Mouse (Mus musculus) liver, adult 2 months (tissue): ENCODE results near the gene Ganab. TPM values are rescaled to one million over a fixed set of nuclear protein-coding genes. Genes with fewer than 3 reads are reported as not detected.

Experiments used
- DNase-seq: peaks from one replicate; pipeline ENCODE4 v3.0.0-alpha.2; 2011; ENCODE audit warnings: low read depth, low spot score; ENCODE audit errors: extremely low read depth
- H3K27ac ChIP-seq: fragments of 200-500 bp; replicated peaks from 2 replicates; pipeline ENCODE4 v1.5.1; 2012; ENCODE audit warnings: low read depth, mild to moderate bottlenecking, control low read depth, inconsistent platforms, low read length; ENCODE audit not compliant: insufficient read depth
- H3K27me3 ChIP-seq: fragments of 200-500 bp; 2 replicates; pipeline ENCODE4 v1.6.1; 2012; ENCODE audit warnings: mild to moderate bottlenecking, moderate library complexity, low read length, inconsistent platforms; ENCODE audit not compliant: control insufficient read depth, insufficient read depth
- H3K36me3 ChIP-seq: fragments of 200-500 bp; 2 replicates; pipeline ENCODE4 v1.6.1; 2012; ENCODE audit warnings: low read length, inconsistent platforms; ENCODE audit not compliant: control insufficient read depth, insufficient read depth
- H3K4me1 ChIP-seq: fragments of 200-500 bp; 2 replicates; pipeline ENCODE4 v1.6.1; 2011; ENCODE audit warnings: low read length; ENCODE audit not compliant: control insufficient read depth, insufficient read depth
- H3K4me3 ChIP-seq: fragments of 200-500 bp; 2 replicates; pipeline ENCODE4 v1.5.1; 2011; ENCODE audit warnings: low read depth, mild to moderate bottlenecking, control low read depth, low read length, moderate library complexity; ENCODE audit not compliant: insufficient read depth
- H3K79me2 ChIP-seq: fragments of 200-500 bp; 2 replicates; pipeline ENCODE4 v1.6.1; 2012; ENCODE audit warnings: inconsistent platforms, mild to moderate bottlenecking, low read length, moderate library complexity; ENCODE audit not compliant: control insufficient read depth, insufficient read depth
- H3K9ac ChIP-seq: fragments of 200-500 bp; 2 replicates; pipeline ENCODE4 v1.6.1; 2012; ENCODE audit warnings: low read depth, mild to moderate bottlenecking, control low read depth, inconsistent platforms, low read length
- CTCF ChIP-seq: fragments of 200-500 bp; IDR thresholded peaks from 2 replicates; pipeline ENCODE4 v1.5.1; 2011; ENCODE audit warnings: low read depth, low read length, control low read depth
- POLR2A ChIP-seq: fragments of 200-500 bp; IDR thresholded peaks from 2 replicates; pipeline ENCODE4 v1.6.1; 2011; ENCODE audit warnings: low read length, control low read depth; ENCODE audit not compliant: insufficient read depth; ENCODE audit errors: extremely low read depth
- WGBS: fragments of 180-500 bp; shearing (Covaris S2); methylation state at CpG from one replicate; pipeline ENCODE4 v1.1.7; 2018; 5-methylcytosine and 5-hydroxymethylcytosine counted together
- polyA plus RNA-seq: library from polyadenylated mRNA; depleted of rRNA; stranded (reverse); fragments of >200 nt; gene quantifications from 2 replicates; pipeline ENCODE4 v1.2.3, GENCODE M21; 2012; rRNA removed
- total RNA-seq: library from RNA; depleted of rRNA; stranded (reverse); fragments of >200 nt; gene quantifications from 2 replicates; pipeline ENCODE4 v1.2.3, GENCODE M21; 2014; rRNA removed

Ganab gene
- total RNA-seq (111 and 132 TPM in 2 replicates), polyA plus RNA-seq (127 and 140 TPM in 2 replicates)

GRCm38 (mm10) chr19:8897865-8898495, at the start of gene Ganab:
Ganab (plus strand) TSS chr19:8898071.
- peaks cover 10% of the 10 kb centered on the region; the same call in 1 of the 2 replicates for H3K36me3 ChIP-seq
- no peaks in the 10 kb centered on the region for H3K27me3 ChIP-seq
- under 1% methylated on average over 53 of the region's 53 CpGs for WGBS
- H3K4me3 ChIP-seq = peak within 1 kb of the TSS; percentile 71
- H3K79me2 ChIP-seq = peaks cover 16% of the 10 kb centered on the region; the same call in 1 of the 2 replicates
- peak within 1 kb of the TSS; percentile 81 for H3K9ac ChIP-seq
- TF ChIP-seq POLR2A (peak; percentile 87), CTCF (peak; percentile 24; the same call in 1 of the 2 replicates)
- peak; percentile 83 for DNase-seq
- H3K27ac ChIP-seq = peak within 1 kb of the TSS; percentile 86
- H3K4me1 ChIP-seq = peaks cover 12% of the 10 kb centered on the region

GRCm38 (mm10) chr19:8848356-8848755, 49.5 kb upstream of the Ganab start:
- no peaks in the 10 kb centered on the region for H3K27me3 ChIP-seq
- 90% methylated on average over 5 of the region's 5 CpGs for WGBS
- H3K79me2 ChIP-seq = no peaks in the 10 kb centered on the region
- no peak overlapping the region for H3K4me3 ChIP-seq
- H3K36me3 ChIP-seq = peaks cover 17% of the 10 kb centered on the region
- DNase-seq = no peak
- peaks cover 3% of the 10 kb centered on the region; the same call in 1 of the 2 replicates for H3K4me1 ChIP-seq
- H3K9ac ChIP-seq = no peak overlapping the region
- no peak overlapping the region for H3K27ac ChIP-seq
- TF ChIP-seq POLR2A (no peak), CTCF (no peak)

GRCm38 (mm10) chr19:8850402-8850901, 47.4 kb upstream of the Ganab start, which contains the start of gene Lrrn4cl:
Lrrn4cl (plus strand) TSS chr19:8850768.
- Histone ChIP-seq H3K4me1 (no peaks in the 10 kb centered on the region), H3K27me3 (no peaks in the 10 kb centered on the region), H3K79me2 (no peaks in the 10 kb centered on the region), H3K9ac (no peak within 1 kb of the TSS), H3K36me3 (peaks cover 15% of the 10 kb centered on the region), H3K4me3 (no peak within 1 kb of the TSS), H3K27ac (no peak within 1 kb of the TSS)
- TF ChIP-seq CTCF (no peak), POLR2A (no peak)
- WGBS = 40% methylated on average over 7 of the region's 7 CpGs
- no peak for DNase-seq

- no peak for DNase-seq
- 17% methylated on average over 7 of the region's 7 CpGs for WGBS
These were observed 46.2 kb upstream of the Ganab start for GRCm38 (mm10) chr19:8851639-8852038.

GRCm38 (mm10) chr19:8852236-8852928, 45.5 kb upstream of the Ganab start:
- no peak overlapping the region for H3K27ac ChIP-seq
- 69% methylated on average over 10 of the region's 10 CpGs for WGBS
- H3K4me3 ChIP-seq = no peak overlapping the region
- H3K4me1 ChIP-seq = no peaks in the 10 kb centered on the region
- no peaks in the 10 kb centered on the region for H3K27me3 ChIP-seq
- H3K79me2 ChIP-seq = no peaks in the 10 kb centered on the region
- DNase-seq = no peak
- no peak overlapping the region for H3K9ac ChIP-seq
- H3K36me3 ChIP-seq = peaks cover 3% of the 10 kb centered on the region; the same call in 1 of the 2 replicates
- TF ChIP-seq POLR2A (no peak), CTCF (no peak)

More at GRCm38 (mm10) chr19:8851639-8852038, 46.2 kb upstream of the Ganab start:
- no peak for TF ChIP-seq POLR2A
- peak; percentile 51 for TF ChIP-seq CTCF
- Histone ChIP-seq H3K27ac (no peak overlapping the region), H3K79me2 (no peaks in the 10 kb centered on the region), H3K27me3 (no peaks in the 10 kb centered on the region), H3K4me1 (no peaks in the 10 kb centered on the region), H3K36me3 (peaks cover 7% of the 10 kb centered on the region; the same call in 1 of the 2 replicates), H3K9ac (no peak overlapping the region), H3K4me3 (no peak overlapping the region)

DNA sequence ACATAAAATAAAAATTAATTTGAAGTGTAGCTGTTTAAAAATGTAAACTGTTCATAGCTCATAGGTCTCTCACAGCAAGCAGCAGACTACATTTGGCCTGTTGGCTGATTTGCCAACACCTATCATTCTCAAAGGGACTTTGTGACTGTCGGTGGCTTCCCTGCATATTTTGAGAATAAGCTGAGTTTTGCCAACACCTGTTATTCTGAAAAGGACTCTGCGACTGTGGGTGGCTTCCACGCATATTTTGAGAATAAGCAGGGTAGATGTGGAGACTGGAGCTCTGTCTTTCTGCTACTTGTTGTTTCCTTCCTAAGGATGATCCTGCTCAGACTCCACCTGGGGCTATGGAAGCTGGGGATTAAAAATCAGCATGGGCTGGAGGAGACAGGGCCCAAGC, 44.8 kb upstream of the Ganab start:
- H3K27me3 ChIP-seq = no peaks in the 10 kb centered on the region
- WGBS = 85% methylated on average over 3 of the region's 3 CpGs
- H3K9ac ChIP-seq = no peak overlapping the region
- TF ChIP-seq POLR2A (no peak), CTCF (no peak)
- peaks cover 3% of the 10 kb centered on the region; the same call in 1 of the 2 replicates for H3K36me3 ChIP-seq
- no peaks in the 10 kb centered on the region for H3K79me2 ChIP-seq
- no peaks in the 10 kb centered on the region for H3K4me1 ChIP-seq
- no peak overlapping the region for H3K27ac ChIP-seq
- H3K4me3 ChIP-seq = no peak overlapping the region
- DNase-seq = no peak
